Mouse (Mus musculus) liver, adult 2 months (tissue): ENCODE data around the gene Grin2d.

Experiments
- CTCF ChIP-seq: fragments of 200-500 bp; IDR thresholded peaks from 2 replicates; pipeline ENCODE4 v1.5.1; 2011; ENCODE audit warnings: low read depth, low read length, control low read depth
- POLR2A ChIP-seq: fragments of 200-500 bp; IDR thresholded peaks from 2 replicates; pipeline ENCODE4 v1.6.1; 2011; ENCODE audit warnings: low read length, control low read depth; ENCODE audit not compliant: insufficient read depth; ENCODE audit errors: extremely low read depth

GRCm38 (mm10) chr7:45797661-45798510, 80.3 kb downstream of the Grin2d start:
- TF ChIP-seq POLR2A (no peak), CTCF (no peak)
